Mouse (Mus musculus) adrenal gland (tissue): ENCODE results near the gene Pfas.
"Not testable (repeated sequence)": the region's sequence is repeated elsewhere in the genome, so short reads cannot be mapped to it uniquely, and the experiment has no call there.

Experiments
- intact Hi-C: fragments of 180-260 bp; cut with DNase I; formaldehyde crosslinking; loops from one replicate; pipeline ENCODE4 v1.15.1; 2025
- microRNA-seq, 2 experiments: library from miRNA; unstranded; fragments of <30 nt; microRNA quantifications; one replicate each; pipeline ENCODE4; 2019

Gene Pfas

DNA sequence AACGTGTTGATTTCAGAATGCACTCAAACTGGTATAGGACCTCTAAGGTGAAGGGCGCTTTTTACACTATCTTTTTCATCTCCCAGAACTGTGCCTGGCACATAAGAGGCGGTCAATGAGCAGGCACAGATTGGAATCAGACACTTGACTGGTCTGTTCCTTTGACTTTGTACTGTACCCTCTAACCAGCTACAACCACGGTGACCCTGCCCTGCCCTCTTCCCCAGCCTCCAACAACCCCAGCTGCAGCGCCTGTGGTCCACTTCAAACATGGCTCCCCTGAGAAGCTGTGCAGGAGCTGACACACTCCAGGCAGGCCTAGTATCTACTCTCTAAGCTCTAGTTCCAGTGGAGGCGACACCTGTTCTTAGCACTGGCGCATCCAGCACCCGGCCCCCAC, 65.5 kb downstream of the Pfas start:
- intact Hi-C loops = no loop called here

DNA sequence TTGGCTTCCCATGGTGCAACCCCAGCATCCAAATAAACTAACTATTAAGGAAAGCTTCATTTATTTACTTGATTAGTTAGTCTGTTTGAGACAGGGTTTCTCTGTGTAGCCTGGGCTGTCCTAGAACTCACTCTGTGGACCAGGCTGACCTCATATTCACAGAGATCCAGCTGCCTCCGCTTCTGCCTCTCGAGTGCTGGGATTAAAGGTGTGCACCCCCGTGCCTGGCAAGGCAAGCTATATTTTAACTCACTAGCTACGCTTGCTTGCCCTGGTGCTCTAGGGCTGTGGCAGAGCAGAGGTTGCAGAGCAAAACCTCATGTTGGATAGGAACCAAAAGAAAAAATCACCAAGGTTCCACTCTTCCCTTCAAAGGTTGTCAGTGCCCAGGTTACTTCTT, 67.7 kb downstream of the Pfas start:
- intact Hi-C loops = no loop called here

DNA sequence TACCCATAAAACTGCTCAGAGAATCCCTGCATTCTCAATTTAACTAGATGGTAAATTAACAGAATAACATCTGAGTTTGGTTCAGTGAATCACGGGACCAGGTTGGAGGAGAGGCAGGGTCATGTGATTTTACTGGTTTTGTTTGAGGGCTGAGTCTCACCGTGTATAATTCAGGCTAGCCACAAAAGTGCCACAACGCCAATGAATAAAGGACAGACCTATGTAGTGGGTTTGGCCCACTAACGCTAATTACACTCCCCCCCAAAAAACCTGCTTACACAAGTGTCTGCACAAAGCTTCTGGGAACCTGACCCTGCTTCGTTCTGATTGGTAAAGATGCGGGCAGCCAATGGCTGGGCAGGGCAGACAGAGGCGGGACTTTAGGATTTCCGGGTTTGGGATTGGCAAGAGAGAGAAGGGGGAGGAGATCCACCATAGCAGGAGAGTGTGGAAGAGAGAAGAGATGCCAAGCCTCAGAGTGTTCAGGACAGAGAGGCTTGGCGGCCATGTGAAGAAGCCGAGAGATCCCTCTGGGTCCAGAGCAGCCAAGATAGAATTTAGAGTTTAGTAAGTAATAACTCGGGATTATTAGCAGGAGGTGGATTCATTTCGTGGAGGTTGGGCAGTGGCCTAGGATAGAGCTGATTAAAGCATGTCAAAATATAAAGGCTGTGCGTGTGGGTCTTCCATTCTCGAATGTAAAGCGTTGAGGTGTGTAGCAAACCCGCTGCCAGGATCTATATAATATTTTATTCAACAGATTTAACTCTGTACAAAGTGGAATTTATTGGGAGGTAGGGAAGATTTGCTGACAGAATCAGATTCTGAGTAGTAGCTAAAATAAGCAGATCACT, 68.6 kb downstream of the Pfas start:
- intact Hi-C loops = no loop called here

DNA sequence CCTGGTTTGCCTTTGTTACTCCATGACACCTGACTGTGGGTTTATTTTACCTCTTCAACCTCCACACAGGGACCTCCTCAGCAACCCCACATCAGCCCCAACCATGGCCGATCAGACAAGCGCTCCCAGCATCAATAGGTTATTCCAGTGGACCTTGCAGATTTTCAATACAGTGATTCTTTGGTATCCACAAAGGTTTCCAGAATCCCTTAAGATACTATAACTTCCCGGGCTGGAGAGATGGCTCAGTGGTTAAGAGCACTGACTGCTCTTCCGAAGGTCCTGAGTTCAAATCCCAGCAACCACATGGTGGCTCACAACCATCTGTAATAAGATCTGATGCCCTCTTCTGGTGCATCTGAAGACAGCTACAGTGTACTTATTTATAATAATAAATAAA, 71.3 kb downstream of the Pfas start:
- intact Hi-C loops = not testable (repeated sequence)

Small RNAs within 50 kb of the gene (microRNA-seq; reads per million reads assigned to microRNA genes)
- 0 to 0.37 reads per million in 2 experiments for gene Mir3062
